Comparison of ENCODE assay signal across 27 mouse cellular contexts in the genomic region with DNA sequence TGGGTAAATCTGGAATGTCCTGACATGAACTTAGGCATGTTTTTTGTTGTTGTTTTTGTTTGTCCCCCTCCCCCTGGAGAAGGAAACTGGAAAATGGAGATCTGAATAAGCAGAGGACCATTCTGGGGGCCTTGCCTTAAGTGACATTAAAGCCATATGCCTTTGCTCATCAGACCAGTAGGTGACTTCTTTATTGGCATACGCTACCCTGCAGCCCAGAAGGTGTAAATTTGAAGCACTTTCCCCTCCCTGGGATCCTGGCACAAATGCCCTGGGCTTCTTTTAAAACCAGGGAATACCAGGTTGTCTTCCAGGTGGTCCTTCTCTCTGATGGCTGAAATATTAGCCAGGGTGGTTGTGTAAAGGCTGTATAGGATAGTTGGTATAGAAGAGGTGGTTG.
DNase-seq lines count a peak whose midpoint lies in the region; ATAC-seq and TF ChIP-seq lines count a peak whose summit lies in the region.
"Had no signal": no experiment of that assay in that cellular context is flagged by ENCODE, and none has a peak within 500 bp of the region (broad histone marks: within the 10 kb centered on the region; RNA-seq: fewer than 3 reads in every experiment).

No protein-coding gene starts in this region.

- TF ChIP-seq CTCF in heart, adult 2 months (IDR thresholded peaks at IDR 0.05): no peak
- TF ChIP-seq CTCF in liver, adult 2 months (IDR thresholded peaks at IDR 0.05; ENCODE audit: low read depth, low read length): no peak
- no peak for TF ChIP-seq CTCF in liver, postnatal 0 days (IDR thresholded peaks at IDR 0.05; ENCODE audit: low read depth)
- no peak for TF ChIP-seq CTCF in stomach, postnatal 0 days (IDR thresholded peaks at IDR 0.05; ENCODE audit: low read depth)

- no peak overlapping the region for H3K4me3 ChIP-seq in heart, adult 2 months
- no peak overlapping the region for H3K4me3 ChIP-seq in heart, embryonic 12.5 days
- H3K4me3 ChIP-seq in liver, adult 2 months (ENCODE audit: insufficient read depth, low read depth, low read length): no peak overlapping the region
- H3K4me3 ChIP-seq in liver, postnatal 0 days (ENCODE audit: low read depth, low read length): no peak overlapping the region
- H3K4me3 ChIP-seq in stomach, postnatal 0 days (ENCODE audit: low read depth, low read length): no peak overlapping the region
- H3K4me3 ChIP-seq: embryonic facial prominence, embryonic 13.5 days; erythroblast, embryonic 14.5 days; forebrain, embryonic 12.5 days; hindbrain, embryonic 12.5 days; midbrain, embryonic 12.5 days had no signal

- no peak overlapping the region for H3K9ac ChIP-seq in heart, adult 2 months (ENCODE audit: low read depth, low read length)
- no peak overlapping the region for H3K9ac ChIP-seq in heart, embryonic 12.5 days
- H3K9ac ChIP-seq in liver, adult 2 months (ENCODE audit: low read depth, low read length): no peak overlapping the region
- no peak overlapping the region for H3K9ac ChIP-seq in liver, postnatal 0 days (replicated peaks)
- no peak overlapping the region for H3K9ac ChIP-seq in stomach, postnatal 0 days (ENCODE audit: low read length)
- H3K9ac ChIP-seq: embryonic facial prominence, embryonic 13.5 days; forebrain, embryonic 12.5 days; hindbrain, embryonic 12.5 days; midbrain, embryonic 12.5 days had no signal

- no peaks in the 10 kb centered on the region for H3K27me3 ChIP-seq in heart, adult 2 months (ENCODE audit: control insufficient read depth, insufficient read depth, low read length)
- H3K27me3 ChIP-seq in heart, embryonic 12.5 days (replicated peaks): no peaks in the 10 kb centered on the region
- H3K27me3 ChIP-seq in liver, adult 2 months (ENCODE audit: control insufficient read depth, insufficient read depth, low read length): no peaks in the 10 kb centered on the region
- no peaks in the 10 kb centered on the region for H3K27me3 ChIP-seq in liver, postnatal 0 days (ENCODE audit: insufficient read depth, low read length)
- H3K27me3 ChIP-seq in stomach, postnatal 0 days (ENCODE audit: control insufficient read depth, insufficient read depth, low read length): no peaks in the 10 kb centered on the region
- H3K27me3 ChIP-seq: CH12.LX; embryonic facial prominence, embryonic 13.5 days; forebrain, embryonic 12.5 days; hindbrain, embryonic 12.5 days; midbrain, embryonic 12.5 days; Patski had no signal

- H3K27ac ChIP-seq in heart, adult 2 months: peak overlapping the region; percentile 38
- H3K27ac ChIP-seq in heart, embryonic 12.5 days (ENCODE audit: poor library complexity, severe bottlenecking): no peak overlapping the region
- H3K27ac ChIP-seq in liver, adult 2 months (replicated peaks; ENCODE audit: insufficient read depth, low read depth, low read length): peak overlapping the region; percentile 90
- H3K27ac ChIP-seq in liver, postnatal 0 days (ENCODE audit: low read depth): no peak overlapping the region
- peak overlapping the region; percentile 85 for H3K27ac ChIP-seq in stomach, postnatal 0 days (replicated peaks)
- H3K27ac ChIP-seq: embryonic facial prominence, embryonic 13.5 days; forebrain, embryonic 12.5 days; hindbrain, embryonic 12.5 days; midbrain, embryonic 12.5 days had no signal

- intact Hi-C loops in heart, adult 2 months (cut with DNase I): no loop called here

- no peaks in the 10 kb centered on the region; the same call in none of the 2 replicates for H3K79me2 ChIP-seq in heart, adult 2 months (replicated peaks; ENCODE audit: control insufficient read depth, insufficient read depth, low read length)
- H3K79me2 ChIP-seq in liver, adult 2 months (ENCODE audit: control insufficient read depth, insufficient read depth, low read length): peaks cover 40% of the 10 kb centered on the region

- H3K4me1 ChIP-seq in heart, adult 2 months (ENCODE audit: control insufficient read depth, insufficient read depth, low read length): peaks cover 13% of the 10 kb centered on the region
- H3K4me1 ChIP-seq in heart, embryonic 12.5 days (replicated peaks): peaks cover 8% of the 10 kb centered on the region; the same call in 1 of the 2 replicates
- peaks cover 27% of the 10 kb centered on the region for H3K4me1 ChIP-seq in liver, adult 2 months (ENCODE audit: control insufficient read depth, insufficient read depth, low read length)
- H3K4me1 ChIP-seq in liver, postnatal 0 days (ENCODE audit: insufficient read depth): peaks cover 6% of the 10 kb centered on the region
- H3K4me1 ChIP-seq in stomach, postnatal 0 days (replicated peaks; ENCODE audit: control insufficient read depth, insufficient read depth): no peaks in the 10 kb centered on the region
- H3K4me1 ChIP-seq: embryonic facial prominence, embryonic 13.5 days; forebrain, embryonic 12.5 days had no signal

- 100% methylated on average over 1 of the region's 1 CpGs for WGBS in heart, adult 2 months
- WGBS in heart, embryonic 12.5 days: 92% methylated on average over 1 of the region's 1 CpGs
- WGBS in liver, adult 2 months: 100% methylated on average over 1 of the region's 1 CpGs
- 83% methylated on average over 1 of the region's 1 CpGs for WGBS in liver, postnatal 0 days (ENCODE audit: insufficient replicate concordance)
- 92% methylated on average over 1 of the region's 1 CpGs for WGBS in stomach, postnatal 0 days

- no peak overlapping the region for H3K4me2 ChIP-seq in heart, embryonic 12.5 days
- no peak overlapping the region for H3K4me2 ChIP-seq in liver, postnatal 0 days (ENCODE audit: low read depth, low read length)
- H3K4me2 ChIP-seq in stomach, postnatal 0 days (replicated peaks; ENCODE audit: low read depth): no peak overlapping the region
- H3K4me2 ChIP-seq: embryonic facial prominence, embryonic 13.5 days; forebrain, embryonic 12.5 days; heart, embryonic 11.5 days; hindbrain, embryonic 12.5 days; liver, embryonic 11.5 days; midbrain, embryonic 12.5 days had no signal

- no peak for DNase-seq in heart, adult 2 months
- DNase-seq in liver, adult 2 months (ENCODE audit: extremely low read depth, low read depth, low spot score): no peak
- DNase-seq in liver, postnatal 0 days: no peak
- DNase-seq in cerebellum, adult 9-11 months: peak; percentile 75
- no peak for DNase-seq in stomach, postnatal 0 days (ENCODE audit: low spot score)
- no peak for DNase-seq in right cerebral cortex, postnatal 10 days (ENCODE audit: low spot score in 2 of 2)
- no peak for DNase-seq in T-cell, adult 2 months (ENCODE audit: low spot score)
- DNase-seq: adrenal gland, adult 8-10 months; B cell, adult 2 months; embryo, embryonic 11 days; heart, postnatal 10 days; lung, adult 2 months; lung, postnatal 14 days; right cerebral cortex, postnatal 14 days; thymus, postnatal 14 days had no signal

- TF ChIP-seq EP300 in heart, adult 2 months (IDR thresholded peaks at IDR 0.05; ENCODE audit: insufficient read depth, low read depth, low read length): no peak
- no peak for TF ChIP-seq EP300 in liver, postnatal 0 days (IDR thresholded peaks at IDR 0.05; ENCODE audit: low read depth)
- no peak for TF ChIP-seq EP300 in stomach, postnatal 0 days (optimal IDR thresholded peaks at IDR 0.05)

- no peak for TF ChIP-seq POLR2A in heart, adult 2 months (IDR thresholded peaks at IDR 0.05; ENCODE audit: insufficient read depth, low read depth, low read length)
- TF ChIP-seq POLR2A in liver, adult 2 months (IDR thresholded peaks at IDR 0.05; ENCODE audit: extremely low read depth, insufficient read depth, low read length): no peak

- no peak for ATAC-seq in heart, embryonic 12.5 days (ENCODE audit: insufficient number of reproducible peaks, low FRiP score)
- ATAC-seq in liver, postnatal 0 days: no peak
- ATAC-seq in stomach, postnatal 0 days (ENCODE audit: low FRiP score, low TSS enrichment): no peak
- ATAC-seq: inflammation-experienced regulatory T-cells, adult 6 months had no signal

- no peaks in the 10 kb centered on the region for H3K9me3 ChIP-seq in heart, embryonic 12.5 days (replicated peaks)
- no peaks in the 10 kb centered on the region for H3K9me3 ChIP-seq in liver, postnatal 0 days (ENCODE audit: low read length)
- no peaks in the 10 kb centered on the region for H3K9me3 ChIP-seq in stomach, postnatal 0 days (ENCODE audit: control insufficient read depth, low read length)
- H3K9me3 ChIP-seq: embryonic facial prominence, embryonic 13.5 days; forebrain, embryonic 12.5 days; G1E; hindbrain, embryonic 12.5 days; midbrain, embryonic 12.5 days had no signal

- H3K36me3 ChIP-seq in heart, adult 2 months (ENCODE audit: control insufficient read depth, insufficient read depth, low read length): peaks cover 31% of the 10 kb centered on the region
- H3K36me3 ChIP-seq in heart, embryonic 12.5 days: no peaks in the 10 kb centered on the region
- peaks cover 1% of the 10 kb centered on the region; the same call in 1 of the 2 replicates for H3K36me3 ChIP-seq in liver, adult 2 months (ENCODE audit: control insufficient read depth, insufficient read depth, low read length)
- no peaks in the 10 kb centered on the region for H3K36me3 ChIP-seq in liver, postnatal 0 days (replicated peaks; ENCODE audit: insufficient read depth, low read length)
- no peaks in the 10 kb centered on the region for H3K36me3 ChIP-seq in stomach, postnatal 0 days (ENCODE audit: control insufficient read depth, insufficient read depth, low read length)
- H3K36me3 ChIP-seq: embryonic facial prominence, embryonic 13.5 days; forebrain, embryonic 12.5 days; hindbrain, embryonic 12.5 days; midbrain, embryonic 12.5 days had no signal

Comparison
In these comparisons a context has a peak if more than half of its experiments do, and no peak if none do; other contexts are left out.
1. H3K27ac ChIP-seq: peak in heart, adult 2 months (single experiment), liver, adult 2 months (single experiment) and stomach, postnatal 0 days (single experiment); none in heart, embryonic 12.5 days (single experiment) and liver, postnatal 0 days (single experiment).